Mouse (Mus musculus): ENCODE measurements around the gene Zfp473. TPM values are rescaled to one million over a fixed set of nuclear protein-coding genes. Genes with fewer than 3 reads are reported as not detected.

Zfp473 gene
- polyA plus RNA-seq, 1 experiment from 2014 or later = 1.8 TPM

- Histone ChIP-seq H3K27ac (ENCODE audit: low read length) (peak overlapping the region; percentile 10; the same call in 1 of the 2 replicates), H3K4me2 (ENCODE audit: low read depth, low read length) (no peak overlapping the region), H3K36me3 (ENCODE audit: control insufficient read depth, insufficient read depth, low read length) (no peaks in the 10 kb centered on the region), H3K4me3 (ENCODE audit: low read length) (no peak overlapping the region), H3K4me1 (ENCODE audit: control insufficient read depth, insufficient read depth, low read length) (peaks cover 15% of the 10 kb centered on the region), H3K9ac (ENCODE audit: low read depth, low read length) (peak overlapping the region; percentile 6; the same call in 1 of the 2 replicates), H3K9me3 (ENCODE audit: control insufficient read depth, low read length) (no peaks in the 10 kb centered on the region), H3K27me3 (replicated peaks; ENCODE audit: control insufficient read depth, insufficient read depth, low read length) (no peaks in the 10 kb centered on the region)
- 41% methylated on average over 17 of the region's 17 CpGs for WGBS
- ATAC-seq = no peak
These were observed 65.1 kb downstream of the Zfp473 start for GRCm38 (mm10) chr7:44685531-44686402.

- peak overlapping the region; percentile 81 for H3K27ac ChIP-seq (ENCODE audit: low read length)
- H3K4me2 ChIP-seq (ENCODE audit: low read depth, low read length) = 0 out of 2 replicates have a peak overlapping the region, but pooled peaks have one; percentile 21
- ATAC-seq = peak; percentile 97
- H3K27me3 ChIP-seq (replicated peaks; ENCODE audit: control insufficient read depth, insufficient read depth, low read length) = no peaks in the 10 kb centered on the region
- no peaks in the 10 kb centered on the region; the same call in 1 of the 2 replicates for H3K9me3 ChIP-seq (ENCODE audit: control insufficient read depth, low read length)
- H3K9ac ChIP-seq (ENCODE audit: low read depth, low read length) = no peak overlapping the region
- no peaks in the 10 kb centered on the region for H3K36me3 ChIP-seq (ENCODE audit: control insufficient read depth, insufficient read depth, low read length)
- H3K4me3 ChIP-seq (ENCODE audit: low read length) = no peak overlapping the region
- 62% methylated on average over 8 of the region's 8 CpGs for WGBS
- H3K4me1 ChIP-seq (ENCODE audit: control insufficient read depth, insufficient read depth, low read length) = peaks cover 15% of the 10 kb centered on the region
These were observed 67.2 kb downstream of the Zfp473 start for GRCm38 (mm10) chr7:44683656-44684055.

Other genes starting within 250 kb of the Zfp473 start
- 0.38 and 0.45 TPM in 2 replicates for gene Mybpc2, start 226.4 kb downstream of the Zfp473 start, polyA plus RNA-seq (2015; fragmentation: Nextera tagmentation; extraction: Ambion mirVana)
- 0.39 and 0.48 TPM in 2 replicates for gene Spib, start 219.0 kb downstream of the Zfp473 start, polyA plus RNA-seq (2015; fragmentation: Nextera tagmentation; extraction: Ambion mirVana)
- gene Pold1, start 202.2 kb downstream of the Zfp473 start, polyA plus RNA-seq (2015; fragmentation: Nextera tagmentation; extraction: Ambion mirVana) = 68.5 and 76.4 TPM in 2 replicates
- gene Nr1h2, start 197.1 kb downstream of the Zfp473 start, polyA plus RNA-seq (2015; fragmentation: Nextera tagmentation; extraction: Ambion mirVana) = 79.3 and 83.3 TPM in 2 replicates
- gene Napsa, start 178.7 kb downstream of the Zfp473 start, polyA plus RNA-seq (2015; fragmentation: Nextera tagmentation; extraction: Ambion mirVana) = 3.4 and 3.9 TPM in 2 replicates
- 0.20 and 0.22 TPM in 2 replicates for gene Kcnc3, start 160.4 kb downstream of the Zfp473 start, polyA plus RNA-seq (2015; fragmentation: Nextera tagmentation; extraction: Ambion mirVana)
- 70.3 and 81.3 TPM in 2 replicates for gene Myh14, start 80.2 kb downstream of the Zfp473 start, polyA plus RNA-seq (2015; fragmentation: Nextera tagmentation; extraction: Ambion mirVana)
- gene Izumo2, start 42.3 kb downstream of the Zfp473 start, polyA plus RNA-seq (2015; fragmentation: Nextera tagmentation; extraction: Ambion mirVana) = not detected in 2 replicates
- 47.3 and 48.5 TPM in 2 replicates for gene Vrk3, start 2.6 kb downstream of the Zfp473 start, polyA plus RNA-seq (2015; fragmentation: Nextera tagmentation; extraction: Ambion mirVana)
- 78.7 and 87.8 TPM in 2 replicates for gene Nup62, start 65.0 kb upstream of the Zfp473 start, polyA plus RNA-seq (2015; fragmentation: Nextera tagmentation; extraction: Ambion mirVana)
- 1.5 and 1.8 TPM in 2 replicates for gene Il4i1, start 65.3 kb upstream of the Zfp473 start, polyA plus RNA-seq (2015; fragmentation: Nextera tagmentation; extraction: Ambion mirVana)
- 4.9 and 5.5 TPM in 2 replicates for gene Atf5, start 65.6 kb upstream of the Zfp473 start, polyA plus RNA-seq (2015; fragmentation: Nextera tagmentation; extraction: Ambion mirVana)
- 105 and 107 TPM in 2 replicates for gene Akt1s1, start 97.9 kb upstream of the Zfp473 start, polyA plus RNA-seq (2015; fragmentation: Nextera tagmentation; extraction: Ambion mirVana)
- gene Tbc1d17, start 98.0 kb upstream of the Zfp473 start, polyA plus RNA-seq (2015; fragmentation: Nextera tagmentation; extraction: Ambion mirVana) = 73.6 and 77.9 TPM in 2 replicates
- gene Pnkp, start 106.1 kb upstream of the Zfp473 start, polyA plus RNA-seq (2015; fragmentation: Nextera tagmentation; extraction: Ambion mirVana) = 26.6 and 30.6 TPM in 2 replicates
- 71.8 and 159 TPM in 2 replicates for gene Ptov1, start 118.7 kb upstream of the Zfp473 start, polyA plus RNA-seq (2015; fragmentation: Nextera tagmentation; extraction: Ambion mirVana)
- gene Med25, start 141.7 kb upstream of the Zfp473 start, polyA plus RNA-seq (2015; fragmentation: Nextera tagmentation; extraction: Ambion mirVana) = 86.6 and 98.5 TPM in 2 replicates
- gene Fuz, start 145.0 kb upstream of the Zfp473 start, polyA plus RNA-seq (2015; fragmentation: Nextera tagmentation; extraction: Ambion mirVana) = 18.2 and 19.4 TPM in 2 replicates
- 56.8 and 61.2 TPM in 2 replicates for gene Ap2a1, start 178.4 kb upstream of the Zfp473 start, polyA plus RNA-seq (2015; fragmentation: Nextera tagmentation; extraction: Ambion mirVana)
- 0.28 TPM in 1 of 2 replicates, not detected in the other for gene Tsks, start 192.2 kb upstream of the Zfp473 start, polyA plus RNA-seq (2015; fragmentation: Nextera tagmentation; extraction: Ambion mirVana)
- 14.0 and 14.2 TPM in 2 replicates for gene Cpt1c, start 223.8 kb upstream of the Zfp473 start, polyA plus RNA-seq (2015; fragmentation: Nextera tagmentation; extraction: Ambion mirVana)
- 363 and 439 TPM in 2 replicates for gene Prmt1, start 235.5 kb upstream of the Zfp473 start, polyA plus RNA-seq (2015; fragmentation: Nextera tagmentation; extraction: Ambion mirVana)
- 96.1 and 115 TPM in 2 replicates for gene Irf3, start 246.6 kb upstream of the Zfp473 start, polyA plus RNA-seq (2015; fragmentation: Nextera tagmentation; extraction: Ambion mirVana)
- 33.0 and 36.9 TPM in 2 replicates for gene Bcl2l12, start 247.7 kb upstream of the Zfp473 start, polyA plus RNA-seq (2015; fragmentation: Nextera tagmentation; extraction: Ambion mirVana)

All from intestine, embryonic 16.5 days (tissue).